Mouse (Mus musculus) fibroblast of lung, adult 2 months (primary cell): ENCODE data around the gene Ino80e.
"Not testable (repeated sequence)": the region's sequence is repeated elsewhere in the genome, so short reads cannot be mapped to it uniquely, and the experiment has no call there.

ENCODE experiments used
- DNase-seq: peaks from one replicate; pipeline ENCODE4 v3.0.0-alpha.2; 2011; ENCODE audit warnings: low read depth

The Ino80e gene

DNA sequence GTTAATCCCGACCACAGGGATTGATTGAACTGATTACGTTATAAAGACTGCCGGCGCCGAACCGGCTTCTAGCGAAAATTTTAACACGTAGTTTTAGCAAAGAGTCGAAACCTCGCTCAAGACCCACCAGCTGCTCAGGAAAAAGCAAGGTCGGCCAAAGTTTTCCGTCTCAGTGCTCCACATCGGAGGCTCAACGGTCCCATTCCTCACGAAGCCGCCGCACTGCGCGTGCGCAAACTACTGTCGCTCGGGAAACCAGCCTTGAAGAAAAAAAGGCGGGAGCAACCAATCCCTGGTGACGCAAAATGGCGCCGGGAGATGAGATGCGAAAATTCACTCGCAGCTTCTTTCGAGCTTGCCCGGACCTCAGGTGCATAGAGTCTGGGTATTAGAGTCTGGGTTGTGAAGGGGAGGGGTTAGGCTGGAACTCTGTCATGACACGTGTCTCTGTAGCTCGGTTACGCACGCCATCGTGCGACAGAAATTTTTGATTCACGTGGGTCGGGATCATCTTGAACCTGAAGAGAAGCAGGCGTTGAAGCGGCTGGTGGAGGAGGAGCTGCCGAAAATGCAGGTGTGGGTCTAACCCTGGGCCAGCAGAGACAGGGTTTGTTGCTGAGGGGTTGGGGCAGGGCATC is at the start of gene Ino80e:
Gene Ino80e (minus strand): TSS at position 231 of the 638 bp plus-strand sequence.
- peak; percentile 75 for DNase-seq

DNA sequence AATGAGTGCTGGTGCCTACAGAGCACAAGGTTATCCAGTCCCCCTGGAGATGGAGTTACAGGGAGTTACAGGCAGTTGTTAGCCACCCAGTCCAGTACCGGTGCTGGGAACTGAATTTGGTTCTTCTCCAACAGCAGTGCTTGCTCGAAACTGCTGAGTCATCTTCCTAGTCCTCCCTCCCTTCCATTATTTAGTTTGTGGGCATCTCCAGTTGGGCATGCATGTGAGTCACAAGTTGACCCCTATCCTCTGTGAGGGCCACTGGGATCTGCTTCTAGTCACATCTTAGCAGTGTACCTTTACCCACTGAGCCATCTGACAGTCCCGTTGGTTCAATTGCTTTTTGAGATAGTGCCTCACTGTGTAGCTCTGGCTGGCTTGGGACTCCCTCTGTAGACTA is 43.4 kb upstream of the Ino80e start:
- DNase-seq, result no peak

DNA sequence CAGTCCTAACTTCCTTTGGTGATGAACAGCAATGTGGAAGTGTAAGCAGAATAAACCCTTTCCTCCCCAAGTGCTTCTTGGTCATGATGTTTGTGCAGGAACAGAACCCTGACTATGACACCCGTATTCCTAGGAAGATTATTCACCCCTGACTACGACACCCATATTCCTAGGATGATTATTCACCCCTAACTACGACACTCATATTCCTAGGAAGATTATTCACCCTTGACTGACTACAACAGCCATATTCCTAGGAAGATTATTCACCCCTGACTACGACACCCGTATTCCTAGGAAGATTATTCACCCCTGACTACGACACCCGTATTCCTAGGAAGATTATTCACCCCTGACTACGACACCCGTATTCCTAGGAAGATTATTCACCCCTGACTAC is 37.6 kb upstream of the Ino80e start:
- DNase-seq, result not testable (repeated sequence)

DNA sequence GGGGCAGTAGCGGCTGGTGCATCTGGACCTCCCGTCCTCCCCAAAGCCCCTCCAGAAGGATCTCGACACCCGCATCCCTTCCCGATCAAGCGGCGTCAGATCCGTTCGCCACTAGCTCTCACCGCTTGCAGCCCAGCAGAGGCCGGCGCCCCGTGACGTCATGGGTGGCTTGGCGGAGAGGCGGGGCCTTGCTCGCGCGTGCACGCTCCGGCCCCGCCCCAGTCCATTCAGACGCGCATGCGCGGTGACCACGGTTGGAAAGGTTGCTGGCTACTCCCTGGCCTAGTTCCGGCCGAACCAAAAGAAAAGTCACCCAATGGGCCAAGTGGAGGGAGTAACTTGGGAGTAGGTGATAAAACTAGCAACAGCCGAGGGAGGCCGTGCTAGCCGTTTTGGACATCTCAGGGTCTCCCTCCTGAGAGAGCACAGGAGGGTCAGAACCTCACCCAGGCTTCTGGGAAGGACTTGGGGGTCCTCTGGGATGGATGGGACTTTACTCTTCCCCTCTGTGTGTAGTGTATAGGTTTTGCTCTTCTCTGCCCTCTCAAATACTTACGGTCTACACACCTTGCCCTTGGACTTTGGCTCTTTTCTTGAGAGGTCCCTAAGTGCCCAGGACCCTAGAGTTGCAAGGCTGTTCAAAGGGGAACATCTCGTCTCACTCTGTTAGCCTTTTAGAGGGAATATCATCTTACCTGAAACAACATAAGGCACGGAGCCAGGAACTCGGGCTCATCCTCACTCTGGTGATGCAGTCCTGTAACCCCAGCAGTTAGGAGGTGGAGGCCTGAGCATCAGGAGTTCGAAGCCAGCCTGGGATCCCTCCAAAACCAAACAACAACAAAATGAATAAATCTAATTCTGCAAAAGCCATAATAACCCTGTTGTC is 36.2 kb upstream of the Ino80e start:
- DNase-seq, result peak; percentile 86

- DNase-seq, result peak; percentile 27
Observed at GRCm38 (mm10) chr7:126897390-126898101, 35.4 kb upstream of the Ino80e start.

DNA sequence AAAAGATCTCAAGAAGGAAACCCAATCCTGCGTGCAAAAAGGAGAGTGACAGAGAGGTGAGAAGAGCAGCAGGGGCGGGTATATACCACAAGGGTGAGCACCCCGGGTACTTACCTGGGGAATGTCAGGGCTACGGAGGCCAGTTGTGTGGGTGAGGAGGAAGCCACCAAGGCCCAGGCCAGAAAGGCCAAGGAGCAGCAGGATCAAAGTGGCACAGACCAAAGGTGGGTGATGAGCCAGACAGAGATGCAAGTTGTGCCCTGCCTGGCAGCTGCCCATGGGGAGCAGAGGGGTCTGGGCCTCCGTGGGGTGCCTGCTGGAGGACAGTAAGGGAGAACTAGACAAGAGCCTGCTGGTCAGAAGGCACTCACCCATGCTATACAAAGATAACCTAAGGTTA is 34.7 kb upstream of the Ino80e start:
- DNase-seq, result no peak

- DNase-seq, result no peak
Observed at GRCm38 (mm10) chr7:126888852-126889251, 26.7 kb upstream of the Ino80e start.

DNA sequence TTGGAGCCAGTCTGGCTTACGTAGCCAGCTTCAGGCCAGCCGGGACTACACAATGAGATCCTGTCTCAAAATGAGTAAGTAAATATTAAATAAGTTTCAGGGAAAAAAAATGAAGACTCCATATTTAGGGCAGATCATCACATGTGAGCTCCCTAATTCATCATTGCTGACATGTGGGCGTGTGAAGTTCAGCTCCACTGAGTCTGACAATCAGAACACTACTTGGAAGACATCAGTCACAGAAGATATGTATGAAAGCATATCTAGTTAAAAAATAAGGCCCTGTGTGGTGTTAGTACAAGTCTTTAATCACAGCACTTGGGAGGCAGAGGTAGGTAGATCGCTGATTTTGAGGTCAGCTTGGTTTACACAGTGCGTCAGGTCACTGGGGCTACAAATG is 25.1 kb upstream of the Ino80e start:
- no peak for DNase-seq

- DNase-seq, result peak; percentile 95
Observed at GRCm38 (mm10) chr7:126884286-126885164, 22.3 kb upstream of the Ino80e start, which contains the start of gene Taok2. Taok2 (minus strand) TSS chr7:126884703.

DNA sequence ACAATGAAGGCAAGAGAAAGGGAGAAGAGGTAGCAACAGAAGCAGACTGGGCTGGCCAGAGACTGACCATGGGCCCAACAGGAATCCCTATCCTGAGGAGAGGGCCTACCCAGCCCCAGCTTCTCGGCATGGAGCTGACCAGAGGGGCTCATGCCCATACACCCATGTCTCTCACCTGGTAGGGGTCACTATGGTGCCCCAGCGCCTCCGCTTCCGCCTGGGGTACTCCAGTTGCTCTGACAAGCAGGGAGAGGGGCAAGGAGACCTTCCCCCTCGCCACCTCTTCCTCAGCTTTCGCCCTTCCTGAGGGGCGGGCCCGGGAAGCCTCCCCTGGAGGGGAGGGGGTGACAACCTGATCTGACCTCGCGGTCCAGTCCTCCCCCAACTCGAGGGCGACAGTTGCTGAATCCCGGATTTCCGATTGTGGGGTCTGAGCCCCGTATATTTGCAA is 21.6 kb upstream of the Ino80e start:
- no peak for DNase-seq

- no peak for DNase-seq
Observed at GRCm38 (mm10) chr7:126881040-126881439, 18.9 kb upstream of the Ino80e start.

DNA sequence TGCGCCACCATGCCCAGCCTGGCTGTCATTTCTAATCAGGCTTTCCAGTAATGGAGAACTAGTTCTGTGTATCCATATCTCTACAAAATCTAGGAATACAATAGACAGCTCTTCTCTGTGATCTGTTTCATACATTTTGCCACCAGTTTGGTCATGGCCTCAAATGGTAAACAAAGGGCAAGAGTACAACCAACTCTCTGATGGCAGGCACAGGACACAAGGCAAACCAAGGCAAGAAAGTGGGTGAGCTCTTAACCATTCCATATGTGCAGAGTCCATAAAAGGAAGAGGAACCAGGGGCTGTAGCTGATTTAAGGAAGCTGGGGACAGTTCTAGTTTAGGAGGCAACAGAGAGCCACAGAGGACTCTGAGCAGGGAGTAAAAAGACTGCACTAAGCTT is 15.1 kb upstream of the Ino80e start:
- DNase-seq, result no peak

- DNase-seq, result no peak
Observed at GRCm38 (mm10) chr7:126870520-126870891, 8.3 kb upstream of the Ino80e start.

DNA sequence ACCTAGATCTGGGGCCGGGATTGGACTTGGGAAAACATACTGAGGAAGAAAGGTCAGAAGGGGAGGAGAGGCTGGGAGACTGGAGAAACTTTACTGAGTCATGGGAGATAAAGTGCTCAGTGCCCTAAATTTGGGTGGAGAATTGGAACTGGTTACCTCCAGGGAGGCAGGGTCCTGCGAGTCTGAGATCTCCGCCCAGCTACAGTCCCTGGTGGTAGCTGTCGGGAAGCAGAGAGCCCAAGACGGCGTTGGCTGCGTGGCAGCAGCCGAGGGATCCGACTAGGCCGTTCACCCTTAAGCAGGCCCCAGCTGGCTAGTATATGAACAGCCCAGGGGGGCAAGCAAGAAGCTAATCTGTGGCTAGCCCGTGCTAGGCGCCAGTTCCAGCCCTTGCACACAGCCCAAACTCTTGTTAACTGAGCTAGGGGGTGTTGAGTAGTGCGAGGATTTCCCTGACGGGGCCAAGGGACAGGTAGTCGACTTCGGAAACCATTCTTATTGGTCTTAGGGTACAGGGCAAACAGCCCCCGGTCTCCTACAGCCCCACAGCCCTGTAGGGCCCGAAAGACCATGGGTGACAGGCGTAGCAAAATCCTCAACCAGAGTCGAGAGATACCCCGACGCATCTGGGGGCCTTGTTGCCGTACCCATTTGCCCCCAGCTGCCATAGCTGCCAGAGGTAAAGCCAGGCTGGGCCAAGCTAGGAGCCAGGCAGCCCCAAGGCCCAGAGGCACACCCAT is 7.8 kb upstream of the Ino80e start:
- no peak for DNase-seq

- DNase-seq, result no peak
Observed at GRCm38 (mm10) chr7:126868003-126868402, 5.8 kb upstream of the Ino80e start.

- DNase-seq, result no peak
Observed at GRCm38 (mm10) chr7:126867534-126867933, 5.4 kb upstream of the Ino80e start.

GRCm38 (mm10) chr7:126863791-126864190 is 1.6 kb upstream of the Ino80e start:
- DNase-seq, result no peak

DNA sequence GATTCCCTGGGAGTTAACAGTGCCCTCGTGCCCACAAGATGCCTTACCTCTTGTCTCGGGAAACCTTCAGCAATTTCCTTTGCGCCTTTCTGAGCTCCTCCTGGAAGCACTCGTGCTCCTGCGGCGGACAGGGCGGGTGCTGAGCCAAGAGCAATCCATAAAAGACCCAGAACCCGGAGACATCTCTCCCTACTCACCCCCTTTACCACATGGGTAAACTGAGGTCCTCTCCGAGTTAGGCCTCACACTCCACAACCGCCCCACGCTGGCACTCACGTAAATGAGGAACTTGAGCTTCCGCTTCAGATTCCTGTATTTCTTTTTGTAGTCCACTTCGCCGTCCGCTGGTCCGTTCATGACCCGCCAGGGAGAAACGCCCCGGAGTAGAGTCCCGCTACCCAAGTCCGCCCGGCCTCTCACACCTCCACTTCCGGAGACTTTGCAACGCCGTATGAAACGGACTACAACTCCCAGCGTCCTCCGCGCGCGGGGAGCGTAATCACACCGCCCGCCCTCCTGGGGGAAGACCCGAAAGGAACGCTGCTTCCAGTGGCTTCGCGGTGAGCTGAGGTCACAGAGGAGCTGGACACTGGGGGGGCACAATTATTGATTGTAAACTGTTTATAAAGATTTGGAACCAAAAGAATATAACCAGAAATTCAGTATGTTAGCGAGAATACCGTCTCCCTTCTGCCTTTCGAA is 597 bp downstream of the Ino80e start, which contains the start of gene Hirip3:
Gene Hirip3 (plus strand): TSS at position 544 of the 702 bp plus-strand sequence.
- peak; percentile 83 for DNase-seq

DNA sequence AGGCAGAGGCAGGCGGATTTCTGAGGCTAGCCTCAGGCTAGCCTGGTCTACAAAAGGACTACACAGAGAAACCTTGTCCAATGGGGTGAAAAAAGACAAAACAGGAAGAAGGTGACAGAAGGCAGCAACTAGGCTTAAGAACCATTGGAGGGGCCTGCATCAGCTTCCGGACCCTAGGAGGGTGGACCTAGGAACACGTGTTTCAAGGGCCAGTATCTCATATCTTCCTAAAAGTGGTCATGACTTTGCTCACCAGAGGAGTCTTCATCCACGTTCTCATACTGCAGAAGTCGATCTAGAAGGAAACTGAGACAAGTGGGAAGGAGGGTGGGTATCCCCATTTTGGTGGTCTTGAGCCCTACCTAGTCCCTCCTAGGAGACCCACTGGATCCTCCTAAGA is 1.2 kb downstream of the Ino80e start:
- DNase-seq, result no peak

GRCm38 (mm10) chr7:126856741-126857420 is 5.3 kb downstream of the Ino80e start:
- no peak for DNase-seq
